Mouse (Mus musculus) brain, embryonic 18.5 days (tissue): ENCODE measurements at regions not wholly inside any gene's neighbourhood (a gene's known extent, or its start where the extent isn't known, plus 50 kb on each side); places are given as distances from the start of the nearest gene placed in this dataset.
A peak's percentile ranks its signal among the peaks of the same experiment; 100 is the strongest.
"Not testable (repeated sequence)": the region's sequence is repeated elsewhere in the genome, so short reads cannot be mapped to it uniquely, and the experiment has no call there.

Experiments
- DNase-seq: peaks from one replicate; pipeline ENCODE4 v3.0.0-alpha.2; 2012; ENCODE audit warnings: low read depth, low spot score

DNA sequence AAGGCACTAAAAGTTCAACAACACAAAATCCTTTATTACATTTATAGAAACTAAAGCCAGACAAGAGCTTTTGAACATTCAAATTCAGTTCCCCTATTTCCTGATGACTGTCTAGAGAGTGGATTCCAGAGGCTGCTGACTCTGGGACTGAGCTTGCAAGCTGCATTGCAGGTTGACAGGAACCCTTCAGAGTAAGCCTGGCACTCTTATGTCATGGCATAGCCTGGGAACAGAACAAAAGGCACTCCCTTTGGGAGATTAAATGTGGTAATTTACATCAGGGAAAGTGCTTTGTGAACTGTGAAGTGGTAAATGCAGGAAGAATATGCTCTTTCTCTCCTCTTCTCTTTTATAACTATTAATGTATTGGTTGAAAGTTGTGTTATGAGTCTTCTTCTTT lies 847.3 kb downstream of the Bcl11a start:
- peak; percentile 6 for DNase-seq

DNA sequence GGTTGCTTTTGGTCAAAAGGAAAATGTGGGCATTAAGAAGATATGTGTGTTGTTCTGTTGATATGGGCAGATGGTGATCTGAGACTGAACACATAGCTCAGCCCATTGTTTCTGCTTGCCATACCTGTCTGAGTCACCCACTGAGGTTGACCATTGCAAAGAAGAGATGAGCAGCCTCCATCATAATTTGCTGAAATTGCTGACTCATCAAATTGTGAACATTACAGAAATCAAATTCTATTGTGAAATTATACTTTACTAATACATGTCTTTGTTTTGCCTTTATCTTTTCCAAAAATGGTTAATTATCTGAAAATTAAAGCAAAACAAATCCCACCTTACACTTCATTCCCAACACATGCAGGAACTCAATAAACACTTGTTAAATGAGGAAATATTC lies 865.8 kb downstream of the Bcl11a start:
- no peak for DNase-seq

DNA sequence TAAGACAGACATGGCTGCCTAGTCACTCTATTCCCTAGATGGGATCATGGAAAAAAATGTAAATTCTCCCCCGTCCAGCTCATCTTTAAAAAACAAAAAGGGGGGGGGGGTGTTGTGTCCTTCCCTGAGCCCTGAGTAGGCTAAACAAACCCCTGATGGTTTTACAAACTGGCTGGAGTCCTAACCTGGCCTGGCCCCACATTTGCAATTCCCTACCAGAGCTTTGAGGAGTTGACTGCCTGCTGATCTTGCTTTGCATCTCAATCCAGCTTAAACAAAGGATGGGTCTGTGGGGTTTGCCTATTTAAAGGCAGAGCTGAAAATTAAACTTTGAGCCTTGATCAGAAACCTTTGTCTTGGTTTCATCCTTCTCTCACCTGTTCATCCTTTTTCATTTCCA lies 873.3 kb downstream of the Bcl11a start:
- no peak for DNase-seq

DNA sequence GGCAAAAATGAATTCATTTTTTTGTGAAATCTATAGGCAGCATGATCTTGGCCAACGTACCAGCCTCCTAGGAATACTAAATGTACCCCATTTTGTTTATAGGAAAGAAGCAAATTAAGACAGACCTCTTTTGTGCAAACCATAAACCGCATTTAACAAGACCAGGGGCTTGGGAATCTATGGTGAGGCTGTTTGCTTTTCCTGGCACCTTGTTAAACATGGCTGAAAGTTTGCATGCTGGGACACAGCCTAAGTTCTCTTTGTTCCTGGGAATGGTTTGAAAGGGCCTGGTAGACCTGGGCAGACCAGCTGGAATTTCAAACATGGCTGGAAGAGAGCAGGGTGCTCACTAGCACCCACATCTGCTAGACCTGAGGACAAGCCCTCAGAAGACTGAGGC lies 894.5 kb downstream of the Bcl11a start:
- DNase-seq = no peak

DNA sequence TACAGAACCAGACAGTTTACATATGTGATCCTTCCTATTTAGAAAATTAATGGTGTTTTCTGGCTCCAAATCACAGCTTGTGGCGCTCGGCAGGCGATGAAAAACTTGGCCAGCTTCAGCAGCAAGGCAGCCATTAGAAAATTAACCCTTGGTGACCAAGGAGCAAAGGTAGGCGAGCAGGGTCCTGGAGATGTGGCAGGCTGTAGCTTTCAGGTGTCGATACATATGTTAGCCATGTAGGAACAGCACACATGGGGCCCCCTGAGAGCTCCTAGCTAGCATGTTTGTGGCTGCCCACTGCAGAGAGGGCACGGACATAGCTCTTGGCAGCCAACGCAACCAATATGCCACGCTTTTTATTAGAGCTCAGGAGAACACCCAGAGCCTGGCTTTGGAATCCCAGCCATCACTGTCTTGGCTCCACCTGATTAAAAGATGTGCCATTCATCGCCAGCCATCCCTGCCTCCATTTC lies 902.4 kb downstream of the Bcl11a start:
- DNase-seq = no peak

DNA sequence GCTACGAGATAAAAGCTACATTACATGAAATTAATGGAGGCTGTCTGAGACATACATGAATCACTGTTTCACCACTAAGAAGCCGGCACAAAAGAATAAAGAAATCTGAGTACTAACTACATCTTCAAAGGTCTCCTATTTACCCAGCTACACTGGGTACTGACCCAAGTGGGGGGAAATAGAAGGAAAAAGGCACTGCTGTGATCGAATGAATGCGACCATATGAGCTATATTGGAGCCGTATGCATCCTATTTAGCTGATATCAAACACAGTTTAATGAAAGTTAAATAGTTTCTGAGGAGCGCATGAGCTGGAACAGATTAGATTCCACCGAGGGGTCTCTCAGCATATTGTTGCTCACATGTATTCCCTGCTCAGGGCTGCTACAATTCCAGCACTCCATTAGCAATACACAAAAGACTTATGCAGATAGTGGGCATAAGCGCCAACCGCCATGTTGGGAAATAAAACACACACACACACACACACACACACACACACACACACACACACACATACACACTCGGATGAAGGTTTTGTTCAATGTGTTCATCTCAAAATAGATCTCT lies 905.3 kb downstream of the Bcl11a start:
- no peak for DNase-seq

DNA sequence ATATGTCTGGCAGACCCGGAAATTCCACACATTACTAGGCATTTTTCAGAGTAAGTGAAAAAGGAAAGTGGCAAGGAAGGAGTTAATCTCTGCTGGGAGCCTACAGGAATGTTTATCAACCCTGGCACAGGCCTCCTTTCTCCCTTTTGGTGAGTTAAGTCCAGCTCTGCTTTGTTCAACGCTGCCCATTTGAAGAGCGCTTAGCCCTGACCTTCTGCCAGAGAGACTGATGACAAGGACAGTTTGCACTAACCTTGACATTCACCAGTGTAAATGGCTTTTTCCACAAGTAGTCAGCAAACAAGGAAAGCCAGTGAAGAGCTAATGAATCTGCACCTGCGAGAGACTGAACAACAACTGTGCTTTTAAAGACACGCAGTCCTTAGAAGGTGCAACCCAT lies 927.6 kb downstream of the Bcl11a start:
- no peak for DNase-seq

DNA sequence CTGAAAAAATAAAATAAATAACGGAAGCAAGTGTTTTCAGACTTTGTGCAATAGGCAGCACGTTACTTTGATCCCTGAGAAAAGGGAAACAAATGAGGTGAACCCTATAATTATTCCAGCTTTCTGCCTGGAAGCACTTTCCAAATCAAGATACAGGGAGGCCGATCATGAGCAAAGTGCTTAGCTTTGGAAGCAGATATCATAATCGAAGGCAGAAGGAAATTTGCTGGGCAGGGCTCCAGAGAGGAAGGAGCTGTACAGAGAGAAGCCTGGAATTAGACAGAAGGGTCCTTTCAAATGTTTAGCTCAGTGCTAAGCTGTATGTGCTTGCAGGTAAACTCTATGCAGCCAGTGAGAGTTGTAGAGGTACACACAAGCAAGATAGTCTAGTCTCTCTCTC lies 948.9 kb downstream of the Bcl11a start:
- DNase-seq = no peak

DNA sequence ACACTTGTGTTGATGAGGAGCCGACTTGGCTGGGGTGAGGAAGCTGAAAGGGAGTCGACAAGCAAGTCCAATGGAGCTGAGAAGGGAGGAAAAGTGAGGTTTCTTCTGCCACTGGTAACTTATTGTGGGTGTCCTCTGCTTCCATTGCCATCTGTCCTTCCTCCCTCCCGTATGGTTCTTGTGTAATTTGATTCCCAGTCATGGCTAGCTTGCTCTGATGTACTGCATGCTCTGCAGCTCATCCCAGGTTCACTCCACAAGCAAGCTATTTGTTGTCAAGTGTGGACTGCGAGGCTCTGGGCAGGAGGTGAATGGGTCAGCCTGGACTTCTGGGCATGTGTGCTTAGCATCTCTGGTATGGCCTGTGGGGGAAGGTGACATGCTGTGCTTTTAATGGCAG lies 963.1 kb downstream of the Bcl11a start:
- no peak for DNase-seq

DNA sequence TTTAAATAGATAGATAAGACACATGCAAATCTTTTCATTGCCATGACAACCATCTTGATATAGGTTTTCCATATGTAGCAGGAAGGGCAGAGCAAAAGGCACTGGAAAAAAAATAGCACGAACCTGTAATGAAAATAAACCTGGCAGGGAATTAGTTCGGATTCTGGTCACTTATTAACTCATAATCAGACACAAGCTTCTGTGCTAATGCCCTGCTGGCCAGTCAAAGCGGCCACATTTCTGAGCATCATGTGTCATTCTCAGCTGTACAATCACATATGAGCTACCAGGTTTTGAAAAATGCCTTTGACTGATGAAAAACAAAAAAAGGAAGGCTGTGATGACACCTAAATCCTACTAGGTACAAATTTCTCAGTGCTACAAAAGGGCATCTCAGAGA lies 964.9 kb downstream of the Bcl11a start:
- no peak for DNase-seq

DNA sequence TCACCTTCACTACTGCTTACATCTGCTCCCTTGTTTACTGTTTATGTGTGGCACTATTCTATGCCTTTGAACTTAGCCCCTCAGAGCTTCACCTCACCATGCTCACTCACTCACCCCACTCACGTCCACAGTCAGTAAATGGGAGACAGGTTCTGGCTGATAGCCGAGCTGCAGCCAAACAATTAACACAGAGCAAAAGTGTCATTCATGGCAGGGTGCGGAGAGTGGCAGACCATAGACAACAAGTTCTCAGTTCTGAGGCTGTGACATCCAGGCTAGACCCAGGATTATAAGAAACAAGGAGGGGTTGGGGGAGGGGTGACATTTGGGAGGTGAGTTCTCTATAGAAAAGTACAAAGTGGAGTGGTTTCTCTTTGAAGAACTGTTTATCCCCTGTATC lies 967.5 kb downstream of the Bcl11a start:
- no peak for DNase-seq

DNA sequence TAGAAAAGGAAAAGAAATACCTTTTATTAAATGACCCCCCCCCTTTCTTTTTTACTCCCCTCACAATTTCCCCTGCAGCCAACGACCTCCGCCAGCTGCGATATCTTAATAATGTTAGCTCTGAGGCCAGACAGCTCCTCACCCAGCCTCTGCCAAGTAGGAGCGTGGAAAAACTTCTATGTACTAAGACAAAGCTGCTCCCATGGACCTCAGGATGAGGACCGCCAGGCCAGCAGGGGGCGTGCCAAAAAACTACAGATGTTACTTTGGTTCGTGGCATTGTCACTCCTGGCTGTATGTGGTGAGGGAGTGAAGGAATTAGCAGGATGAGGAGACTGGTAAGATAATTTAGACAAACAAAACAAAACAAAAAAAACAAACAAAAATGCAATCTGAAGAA lies 968.1 kb downstream of the Bcl11a start:
- no peak for DNase-seq

DNA sequence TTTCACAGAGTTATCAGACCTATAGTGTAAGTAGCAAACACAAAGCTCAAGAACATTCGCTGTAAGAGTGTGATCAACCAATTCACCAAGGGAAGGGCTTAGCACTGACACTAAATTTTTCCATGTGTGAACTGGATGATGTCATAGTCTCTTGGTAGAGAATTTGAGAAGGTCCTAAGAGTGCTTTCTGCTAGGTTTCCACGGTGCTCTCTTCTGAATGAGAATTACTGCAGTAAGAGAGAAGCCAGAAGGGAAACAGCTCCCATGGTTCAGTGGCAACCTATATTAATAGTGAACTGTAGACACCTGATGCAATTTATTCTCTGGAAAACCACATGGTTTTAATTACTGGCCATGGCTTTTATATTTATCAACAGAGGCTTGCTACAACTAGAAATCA lies 977.8 kb downstream of the Bcl11a start:
- DNase-seq = no peak

DNA sequence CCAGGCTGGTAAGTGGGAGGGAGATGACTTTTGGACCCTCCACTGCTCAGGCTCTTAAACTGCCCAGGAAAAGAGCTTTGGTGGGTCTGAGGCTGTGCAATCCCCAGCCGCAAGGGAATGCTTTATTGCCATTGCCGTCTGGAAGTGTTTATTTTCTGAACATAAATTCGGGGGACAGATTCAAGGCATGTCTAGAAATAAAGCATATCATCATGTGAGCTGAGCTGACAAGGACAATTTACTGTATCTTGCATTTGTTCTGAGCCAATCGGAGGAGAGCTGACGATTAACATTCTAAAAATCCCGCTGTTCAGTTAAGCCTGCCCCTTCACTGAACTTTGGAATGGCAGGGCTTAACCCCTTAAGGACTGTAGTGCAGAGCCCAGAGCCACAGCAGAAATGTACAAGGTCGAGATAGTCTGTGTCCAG lies 979.3 kb downstream of the Bcl11a start:
- DNase-seq = no peak

DNA sequence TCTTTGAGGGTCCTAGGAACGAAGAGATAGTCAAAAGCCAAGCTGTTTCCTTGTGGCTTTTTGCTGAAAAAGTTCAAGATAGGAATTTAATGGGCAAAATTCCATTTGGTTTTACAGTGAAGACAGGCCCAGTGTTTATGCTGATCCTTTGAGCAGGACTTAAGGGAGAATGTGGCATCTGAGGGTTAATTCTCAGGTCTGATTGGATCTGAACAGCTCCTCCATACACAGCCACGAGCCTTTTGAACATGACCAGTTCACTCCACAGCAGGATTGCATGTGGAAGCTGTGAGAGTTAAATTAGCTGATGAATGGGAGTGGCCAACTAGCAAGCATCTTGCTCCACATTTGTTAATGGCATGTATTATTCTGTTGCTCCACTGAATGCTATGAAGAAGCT lies 979.7 kb downstream of the Bcl11a start:
- DNase-seq = no peak

DNA sequence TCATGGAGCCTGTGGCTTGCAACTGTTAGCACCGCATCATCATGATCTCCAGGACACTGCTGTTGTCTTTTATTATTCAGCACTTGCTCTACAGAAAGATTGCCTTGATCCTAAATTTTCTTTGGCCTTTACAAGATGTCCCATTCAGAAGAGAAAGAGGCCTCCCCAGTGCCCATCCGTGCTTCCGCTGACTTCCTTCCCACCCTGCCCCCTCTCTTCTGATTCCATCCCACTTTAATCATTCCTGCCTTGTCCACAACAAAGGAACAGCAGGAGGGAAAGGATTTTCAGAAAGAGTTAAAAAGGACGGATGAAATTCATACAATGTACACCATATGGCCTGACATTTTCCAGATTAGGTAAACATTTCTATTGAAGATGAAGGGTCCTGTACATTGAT lies 985.2 kb downstream of the Bcl11a start:
- no peak for DNase-seq

DNA sequence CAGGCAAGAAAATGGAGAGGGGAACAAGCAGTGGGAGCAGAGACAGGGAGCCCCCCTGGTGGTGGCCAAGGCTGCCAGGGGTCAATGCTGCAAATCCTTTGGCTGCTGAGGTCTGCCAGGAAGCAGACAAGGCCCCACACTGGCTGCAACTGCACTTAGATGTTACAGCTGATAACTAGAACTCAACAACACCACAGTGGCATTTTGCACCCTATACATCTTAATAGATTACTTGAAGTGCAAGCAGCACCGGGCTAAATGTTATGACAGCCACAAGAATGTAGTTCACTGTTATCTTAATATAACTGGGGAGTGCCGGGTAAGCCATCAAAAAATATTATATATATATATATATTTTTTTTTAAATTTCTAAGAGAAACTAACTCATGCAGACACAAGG lies 986.1 kb downstream of the Bcl11a start:
- no peak for DNase-seq

DNA sequence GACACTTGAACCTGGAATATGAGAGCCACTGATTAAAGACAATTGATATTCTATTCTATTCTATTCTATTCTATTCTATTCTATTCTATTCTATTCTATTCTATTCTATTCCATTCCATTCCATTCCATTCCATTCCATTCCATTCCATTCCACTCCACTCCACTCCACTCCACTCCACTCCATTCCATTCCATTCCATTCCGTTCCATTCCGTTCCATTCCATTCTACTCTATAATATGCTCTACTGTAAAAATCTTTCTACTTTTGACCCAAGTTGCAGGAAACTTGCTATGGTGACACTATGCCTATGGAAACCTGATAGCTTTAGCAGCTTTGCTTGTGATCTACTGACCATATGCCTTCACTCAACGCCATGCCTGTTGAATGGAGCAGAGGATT lies 1022.1 kb downstream of the Bcl11a start:
- DNase-seq = not testable (repeated sequence)

DNA sequence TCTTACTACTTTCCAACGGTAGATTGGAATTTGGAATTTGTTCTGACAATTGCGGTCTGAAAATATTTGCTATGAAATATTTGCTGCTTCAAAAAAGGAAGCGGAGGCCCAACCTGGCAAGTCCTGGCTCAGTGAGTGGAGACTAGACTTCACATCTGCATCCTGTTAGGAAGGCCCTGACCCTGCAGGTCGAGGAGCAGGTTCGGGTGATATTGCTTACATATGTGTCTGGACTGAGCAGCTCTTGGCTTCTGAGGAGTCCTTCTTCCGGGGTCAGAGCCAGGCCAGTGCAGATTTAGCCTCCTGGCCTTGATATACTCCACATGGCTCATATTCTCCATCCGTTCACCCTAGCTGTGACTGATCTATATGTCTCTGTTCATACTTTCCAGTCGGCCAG lies 1026.6 kb downstream of the Bcl11a start:
- no peak for DNase-seq

DNA sequence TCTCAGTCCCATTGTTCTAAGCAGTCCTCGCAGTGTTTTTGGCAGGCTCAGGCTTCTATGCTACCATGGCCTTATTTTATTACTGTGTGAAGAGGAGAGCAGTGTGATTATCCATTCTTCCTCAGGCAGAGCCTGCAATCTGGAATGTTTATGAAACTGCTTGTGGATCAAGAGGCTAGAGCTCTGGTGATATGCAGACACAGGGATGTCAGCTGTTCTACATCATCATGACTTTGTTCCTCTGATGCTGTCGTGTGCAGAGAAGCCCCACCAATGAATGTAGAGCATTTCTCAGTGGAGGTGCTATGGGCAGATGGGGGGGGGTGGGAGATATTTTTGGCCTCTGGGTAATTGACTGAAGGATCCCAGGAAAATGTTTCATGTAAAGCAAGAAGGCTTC lies 1046.6 kb downstream of the Bcl11a start:
- DNase-seq = no peak

DNA sequence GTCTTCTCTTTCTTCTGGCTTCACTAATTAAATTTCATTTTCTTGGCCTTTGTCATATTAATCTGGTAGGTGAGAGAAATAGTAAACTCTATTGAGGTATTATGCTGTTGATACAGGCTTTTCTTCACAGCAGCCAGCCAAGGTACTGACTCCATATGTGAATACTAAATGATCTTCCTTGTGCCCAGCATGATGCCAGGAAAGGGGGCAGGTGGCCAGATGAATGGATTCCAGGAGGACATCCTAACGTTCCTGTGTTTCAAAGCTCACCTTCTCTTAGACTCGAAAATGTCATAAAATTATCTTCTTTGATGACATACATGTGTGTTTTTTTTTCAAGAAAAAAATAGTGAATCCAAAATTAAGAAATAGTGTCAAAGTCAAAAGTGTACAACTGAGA lies 1064.4 kb downstream of the Bcl11a start:
- no peak for DNase-seq

DNA sequence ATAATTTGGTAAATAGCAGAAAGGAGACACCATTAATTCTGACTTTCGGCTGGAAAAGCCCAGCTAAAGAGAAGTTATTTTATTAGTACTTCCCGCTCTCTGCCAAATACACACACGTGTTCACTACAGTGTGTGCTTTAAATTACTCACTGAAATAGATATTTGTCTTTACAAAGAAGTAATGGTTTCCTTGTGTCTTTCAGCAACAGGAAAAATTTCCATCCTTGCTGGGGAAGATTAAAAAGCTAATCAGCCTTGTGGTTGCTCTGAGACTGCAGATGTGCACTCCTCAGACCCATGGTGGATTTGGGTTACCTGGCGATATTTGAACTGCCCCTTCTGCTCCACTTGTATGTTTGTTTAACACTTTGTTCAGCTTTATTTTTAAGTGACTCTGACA lies 1065.0 kb downstream of the Bcl11a start:
- DNase-seq = no peak

DNA sequence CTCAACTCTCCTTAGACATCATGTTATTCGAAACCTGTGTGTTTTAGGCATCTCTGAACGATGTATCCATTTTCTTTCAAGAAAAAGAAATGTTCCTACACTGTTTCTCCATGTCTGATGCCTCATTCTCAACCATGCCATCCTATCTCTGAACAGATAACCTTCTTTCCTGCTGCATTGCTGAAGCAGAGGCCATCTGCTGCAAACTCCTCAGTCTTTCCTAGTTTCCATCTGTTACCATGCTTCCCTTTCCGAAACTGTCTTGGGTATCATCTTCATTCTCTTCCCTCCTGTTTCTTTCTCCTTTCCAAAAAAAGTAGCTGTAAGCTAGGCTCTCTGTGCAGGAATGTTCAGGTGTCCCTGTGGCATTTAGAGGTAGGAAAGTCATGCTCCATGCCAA lies 1063.3 kb downstream of the 5730522E02Rik start:
- DNase-seq = no peak

DNA sequence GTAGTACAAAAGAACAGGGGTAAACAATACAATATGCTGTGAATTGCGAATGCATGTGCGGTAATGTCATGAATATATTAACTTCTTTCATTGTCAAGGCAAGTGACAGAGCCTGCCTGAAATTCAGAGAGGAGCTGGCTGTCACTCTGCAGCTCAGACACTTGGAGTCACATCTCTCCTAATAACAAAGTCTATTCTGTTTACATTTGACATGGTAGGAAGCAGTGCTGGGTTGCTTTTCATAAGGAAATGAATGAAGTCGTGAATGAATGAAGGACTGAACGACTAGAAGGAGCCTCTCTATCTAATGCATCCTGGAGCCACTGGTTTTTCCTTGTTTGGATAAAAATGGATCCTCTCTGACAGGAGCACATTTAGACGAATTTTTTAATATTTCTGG lies 1053.9 kb downstream of the 5730522E02Rik start:
- DNase-seq = no peak
